Mouse (Mus musculus): Measurements from ENCODE around the gene Gcnt2.

DNA sequence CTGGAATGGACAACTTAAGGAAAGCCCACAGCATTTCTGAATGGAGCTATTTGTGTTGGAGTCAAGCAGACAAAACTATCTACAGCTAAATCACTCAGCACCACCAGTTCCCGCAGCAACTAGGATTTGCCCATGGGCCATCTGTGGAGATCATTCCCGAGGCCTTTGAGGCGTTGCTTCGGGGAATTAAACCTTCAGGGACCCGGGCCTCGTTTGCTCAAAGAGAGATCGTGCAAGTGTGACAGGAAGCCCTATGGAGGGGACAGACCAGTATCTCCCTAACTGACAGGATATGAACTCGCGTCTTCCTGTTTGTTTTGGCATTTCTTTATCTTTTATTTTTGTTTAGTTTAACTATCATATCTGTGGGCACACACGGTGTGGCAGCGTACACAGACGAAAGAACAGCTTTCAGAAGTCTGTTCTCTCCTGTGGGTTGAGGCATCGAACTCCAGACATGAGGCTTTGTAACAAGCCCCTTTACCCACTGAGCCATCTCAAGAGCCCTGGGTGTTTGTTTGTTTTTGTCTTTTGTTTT is 2.2 kb upstream of the Gcnt2 start:
- no peak for TF ChIP-seq CTCF (IDR thresholded peaks at IDR 0.05; ENCODE audit: control insufficient read depth, insufficient read depth, insufficient read length)
- TF ChIP-seq MAX (IDR thresholded peaks at IDR 0.05), result no peak
- no peak for TF ChIP-seq USF1 (IDR thresholded peaks at IDR 0.05; ENCODE audit: low read depth)
- TF ChIP-seq MYOD1 (IDR thresholded peaks at IDR 0.05; ENCODE audit: control insufficient read depth, insufficient read length, low read depth), result no peak
- TF ChIP-seq MYOG (IDR thresholded peaks at IDR 0.05; ENCODE audit: control insufficient read depth, extremely low read depth, insufficient read length), result no peak
- no peak for TF ChIP-seq FOSL1 (IDR thresholded peaks at IDR 0.05; ENCODE audit: insufficient read depth, low read length, poor library complexity, severe bottlenecking)
- no peak for TF ChIP-seq CEBPB (IDR thresholded peaks at IDR 0.05; ENCODE audit: low read depth)
